15 mouse cellular contexts compared by ENCODE assay signal in the genomic region with DNA sequence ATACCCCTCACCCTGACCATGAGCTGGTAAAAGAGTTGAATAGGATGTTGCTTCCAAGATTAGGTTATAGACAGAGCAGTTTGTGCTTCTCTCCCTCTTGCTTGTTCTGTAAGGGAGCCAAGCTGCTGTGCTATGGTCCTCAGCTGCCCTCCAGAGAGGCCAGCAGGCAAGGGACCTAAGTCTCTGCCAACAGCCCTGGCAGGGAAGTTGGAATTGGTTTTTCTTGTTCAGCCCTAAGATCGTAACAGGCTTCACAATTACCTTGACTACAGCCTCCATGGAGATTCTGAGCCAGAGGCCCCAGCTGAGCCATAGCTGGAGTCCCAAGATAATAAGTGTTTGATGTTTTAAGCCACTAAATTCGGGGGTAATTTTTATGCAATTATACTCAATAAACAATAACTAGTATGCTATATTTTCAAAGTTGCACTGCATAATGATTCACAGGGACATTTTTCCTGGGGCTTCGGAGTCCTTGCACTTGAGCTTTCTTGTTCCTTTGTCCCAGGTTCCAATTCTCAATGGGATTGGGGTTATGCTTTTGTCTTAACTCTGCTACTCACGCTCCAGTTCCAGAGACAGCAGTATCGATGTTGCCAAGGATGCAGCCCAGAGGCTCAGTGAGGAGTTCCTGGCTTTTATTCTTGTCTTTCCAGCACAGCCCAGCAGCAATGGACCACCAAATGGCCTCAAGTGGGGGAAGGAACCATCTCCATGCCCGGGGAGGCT.
DNase-seq lines count a peak whose midpoint lies in the region; ATAC-seq and TF ChIP-seq lines count a peak whose summit lies in the region.
"Had no signal": no experiment of that assay in that cellular context is flagged by ENCODE, and none has a peak within 500 bp of the region (broad histone marks: within the 10 kb centered on the region; RNA-seq: fewer than 3 reads in every experiment).

No protein-coding gene starts in this region.

- peak; percentile 77 to 86 for DNase-seq in cerebellum, postnatal 10 days
- no peak for DNase-seq in cerebellum, postnatal 36 days
- no peak for DNase-seq in left cerebral cortex, adult 2 months (ENCODE audit: extremely low spot score in 1 of 2, low spot score in 2 of 2)
- no peak for DNase-seq in left cerebral cortex, postnatal 14 days (ENCODE audit: low spot score in 2 of 2)
- peak; percentile 59 to 64 for DNase-seq in cerebellum, postnatal 14 days
- peak; percentile 62 for DNase-seq in midbrain, embryonic 14.5 days
- DNase-seq in kidney, postnatal 36 days: no peak
- DNase-seq in urinary bladder, postnatal 14 days (ENCODE audit: low spot score): no peak
- DNase-seq: gastrocnemius, postnatal 36 days; lung, postnatal 14 days had no signal

- no peak overlapping the region for H3K4me2 ChIP-seq in midbrain, embryonic 14.5 days (ENCODE audit: low read length)
- H3K4me2 ChIP-seq: embryonic facial prominence, embryonic 12.5 days; heart, embryonic 13.5 days had no signal

- no peak overlapping the region for H3K4me3 ChIP-seq in left cerebral cortex, adult 2 months
- H3K4me3 ChIP-seq in midbrain, embryonic 14.5 days (replicated peaks; ENCODE audit: low read depth, low read length): no peak overlapping the region
- H3K4me3 ChIP-seq: embryonic facial prominence, embryonic 12.5 days; heart, embryonic 13.5 days had no signal

- no peaks in the 10 kb centered on the region for H3K36me3 ChIP-seq in midbrain, embryonic 14.5 days (ENCODE audit: control insufficient read depth, insufficient read depth, low read length)
- H3K36me3 ChIP-seq: embryonic facial prominence, embryonic 12.5 days; heart, embryonic 13.5 days had no signal

- no peak overlapping the region for H3K9ac ChIP-seq in midbrain, embryonic 14.5 days (replicated peaks; ENCODE audit: low read length)
- H3K9ac ChIP-seq: embryonic facial prominence, embryonic 12.5 days; heart, embryonic 13.5 days; liver, embryonic 14.5 days had no signal

- peak overlapping the region; percentile 67 for H3K27ac ChIP-seq in left cerebral cortex, adult 2 months
- peak overlapping the region; percentile 9; the same call in 1 of the 2 replicates for H3K27ac ChIP-seq in midbrain, embryonic 14.5 days (replicated peaks; ENCODE audit: low read depth, low read length)
- H3K27ac ChIP-seq: embryonic facial prominence, embryonic 12.5 days; heart, embryonic 13.5 days; kidney, postnatal 0 days; liver, embryonic 14.5 days had no signal

- intact Hi-C loops in left cerebral cortex, adult 2 months (cut with DNase I): loop anchor here (5.0 kb wide), 3 partner anchors 94 to 159 kb away; no protein-coding TSS in a partner anchor
- intact Hi-C loops in left cerebral cortex, postnatal 14 days (cut with DNase I): loop anchor here (5.0 kb wide), 1 partner anchor 224 kb away; a partner anchor contains a TSS

- ATAC-seq in midbrain, embryonic 14.5 days (ENCODE audit: low FRiP score, low TSS enrichment): 0 out of 2 replicates have a peak, but pooled peaks have one; percentile 15
- ATAC-seq: activated CD4-positive, CD25-positive, alpha-beta regulatory T cell, adult 4 months had no signal

- no peaks in the 10 kb centered on the region for H3K27me3 ChIP-seq in midbrain, embryonic 14.5 days (ENCODE audit: control insufficient read depth, insufficient read depth, low read length)
- H3K27me3 ChIP-seq: embryonic facial prominence, embryonic 12.5 days; heart, embryonic 13.5 days had no signal

- no peaks in the 10 kb centered on the region for H3K9me3 ChIP-seq in midbrain, embryonic 14.5 days (ENCODE audit: control insufficient read depth, low read length)
- H3K9me3 ChIP-seq: embryonic facial prominence, embryonic 12.5 days; heart, embryonic 13.5 days had no signal

- 49% methylated on average over 6 of the region's 6 CpGs for WGBS in midbrain, embryonic 14.5 days

- TF ChIP-seq CTCF in left cerebral cortex, adult 2 months (IDR thresholded peaks at IDR 0.05): no peak

- H3K4me1 ChIP-seq in midbrain, embryonic 14.5 days (ENCODE audit: control insufficient read depth, insufficient read depth, low read length): peaks cover 3% of the 10 kb centered on the region; the same call in 1 of the 2 replicates
- H3K4me1 ChIP-seq: embryonic facial prominence, embryonic 12.5 days; heart, embryonic 13.5 days had no signal

Comparison
In these comparisons a context has a peak if more than half of its experiments do, and no peak if none do; other contexts are left out.
1. DNase-seq: peak in cerebellum, postnatal 10 days (2 of 2), cerebellum, postnatal 14 days (2 of 2) and midbrain, embryonic 14.5 days (single experiment); none in cerebellum, postnatal 36 days (0 of 2), left cerebral cortex, adult 2 months (0 of 2), left cerebral cortex, postnatal 14 days (0 of 2), kidney, postnatal 36 days (0 of 2) and urinary bladder, postnatal 14 days (single experiment).